ENCODE assay signal across 17 mouse cellular contexts in the genomic region with DNA sequence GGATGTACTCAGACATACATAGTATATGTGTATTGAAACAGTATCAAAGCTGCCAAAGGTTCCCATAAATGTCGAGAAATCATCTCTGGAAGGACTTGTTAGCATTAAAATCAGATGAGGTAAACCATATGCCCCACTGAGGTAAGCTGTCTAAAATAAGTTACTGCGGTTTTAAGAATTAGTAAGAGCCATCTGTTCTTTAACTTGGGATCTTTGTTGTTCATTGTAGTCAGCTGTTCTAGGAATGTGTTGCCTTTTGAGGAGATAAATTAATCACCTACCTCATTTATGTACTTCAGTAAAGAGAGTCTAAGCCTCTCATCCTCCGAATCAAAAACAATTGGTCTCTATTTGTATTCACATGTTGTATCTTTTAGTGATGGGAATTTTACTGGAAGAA.
DNase-seq lines count a peak whose midpoint lies in the region; ATAC-seq and TF ChIP-seq lines count a peak whose summit lies in the region.
"Had no signal": no experiment of that assay in that cellular context is flagged by ENCODE, and none has a peak within 500 bp of the region (broad histone marks: within the 10 kb centered on the region; RNA-seq: fewer than 3 reads in every experiment).

No protein-coding gene starts in this region.

- H3K36me3 ChIP-seq in hindbrain, embryonic 15.5 days: no peaks in the 10 kb centered on the region
- no peaks in the 10 kb centered on the region for H3K36me3 ChIP-seq in midbrain, postnatal 0 days (ENCODE audit: insufficient read depth, low read length)
- H3K36me3 ChIP-seq: embryonic facial prominence, embryonic 12.5 days; heart, embryonic 13.5 days; liver, embryonic 12.5 days; lung, embryonic 15.5 days had no signal

- H3K9me3 ChIP-seq in hindbrain, embryonic 15.5 days: no peaks in the 10 kb centered on the region
- H3K9me3 ChIP-seq in midbrain, postnatal 0 days (ENCODE audit: low read length): no peaks in the 10 kb centered on the region
- H3K9me3 ChIP-seq: embryonic facial prominence, embryonic 12.5 days; heart, embryonic 13.5 days; liver, embryonic 12.5 days; lung, embryonic 15.5 days had no signal

- ATAC-seq in hindbrain, embryonic 15.5 days (ENCODE audit: low FRiP score, low read depth): no peak
- no peak for ATAC-seq in midbrain, postnatal 0 days (ENCODE audit: low FRiP score)
- no peak for ATAC-seq in megakaryocyte-erythroid progenitor cell, adult 5-6 weeks (replicated peaks; ENCODE audit: low FRiP score, low TSS enrichment, poor library complexity, severe bottlenecking)

- H3K9ac ChIP-seq in hindbrain, embryonic 15.5 days: no peak overlapping the region
- no peak overlapping the region for H3K9ac ChIP-seq in midbrain, postnatal 0 days (replicated peaks; ENCODE audit: low read length, poor library complexity, severe bottlenecking)
- H3K9ac ChIP-seq: embryonic facial prominence, embryonic 12.5 days; heart, embryonic 13.5 days; liver, embryonic 12.5 days; lung, embryonic 15.5 days had no signal

- TF ChIP-seq CTCF in layer of hippocampus, adult 2 months (conservative IDR thresholded peaks at IDR 0.05): no peak
- TF ChIP-seq CTCF in brain, embryonic 14.5 days (IDR thresholded peaks at IDR 0.05; ENCODE audit: borderline replicate concordance, extremely low read depth, insufficient read depth, insufficient read length): no peak
- TF ChIP-seq CTCF in midbrain, postnatal 0 days (IDR thresholded peaks at IDR 0.05): no peak

- H3K27ac ChIP-seq in layer of hippocampus, adult 2 months: peak overlapping the region; percentile 98
- H3K27ac ChIP-seq in hindbrain, embryonic 15.5 days (replicated peaks): peak overlapping the region; percentile 86
- peak overlapping the region; percentile 77; the same call in 1 of the 2 replicates for H3K27ac ChIP-seq in midbrain, postnatal 0 days (ENCODE audit: low read depth, low read length)
- H3K27ac ChIP-seq: embryonic facial prominence, embryonic 12.5 days; gastrocnemius, adult 2 months; heart, embryonic 13.5 days; liver, embryonic 12.5 days; lung, embryonic 15.5 days had no signal

- no peaks in the 10 kb centered on the region for H3K27me3 ChIP-seq in hindbrain, embryonic 15.5 days
- no peaks in the 10 kb centered on the region for H3K27me3 ChIP-seq in midbrain, postnatal 0 days (ENCODE audit: insufficient read depth, low read length)
- H3K27me3 ChIP-seq: embryonic facial prominence, embryonic 12.5 days; heart, embryonic 13.5 days; liver, embryonic 12.5 days; lung, embryonic 15.5 days had no signal

- H3K4me3 ChIP-seq in layer of hippocampus, adult 2 months: no peak overlapping the region
- H3K4me3 ChIP-seq in hindbrain, embryonic 15.5 days: no peak overlapping the region
- no peak overlapping the region for H3K4me3 ChIP-seq in midbrain, postnatal 0 days (ENCODE audit: low read depth, low read length)
- H3K4me3 ChIP-seq: embryonic facial prominence, embryonic 12.5 days; gastrocnemius, adult 2 months; heart, embryonic 13.5 days; liver, embryonic 12.5 days; lung, embryonic 15.5 days had no signal

- WGBS in hindbrain, embryonic 15.5 days: 28% methylated on average over 3 of the region's 3 CpGs
- whole genome bisulfite sequencing in midbrain, postnatal 0 days: 29% methylated on average over 3 of the region's 3 CpGs

- DNase-seq in layer of hippocampus, adult 2 months (ENCODE audit: low spot score in 2 of 2): no peak
- DNase-seq in layer of hippocampus, postnatal 14 days (ENCODE audit: low spot score in 2 of 2): no peak
- peak; percentile 60 for DNase-seq in brain, embryonic 14.5 days (ENCODE audit: low read depth)
- DNase-seq in midbrain, postnatal 0 days (ENCODE audit: low spot score): no peak
- DNase-seq in lung, adult 18-20 months: no peak
- DNase-seq: adrenal gland, postnatal 25 days; cerebellum, adult 8-10 months; gastrocnemius, adult 2 months; heart, postnatal 4 days; kidney, adult 8-10 months; kidney, postnatal 36 days had no signal

- TF ChIP-seq POLR2A in brain, embryonic 14.5 days (IDR thresholded peaks at IDR 0.05; ENCODE audit: borderline replicate concordance, extremely low read depth, insufficient read depth, insufficient read length, poor library complexity, severe bottlenecking): no peak

- H3K4me2 ChIP-seq in hindbrain, embryonic 15.5 days: peak overlapping the region; percentile 24
- H3K4me2 ChIP-seq in midbrain, postnatal 0 days (ENCODE audit: low read depth, low read length, poor library complexity, severe bottlenecking): peak overlapping the region; percentile 36; the same call in 1 of the 2 replicates
- H3K4me2 ChIP-seq: embryonic facial prominence, embryonic 12.5 days; liver, embryonic 12.5 days; lung, embryonic 15.5 days had no signal

- H3K4me1 ChIP-seq in hindbrain, embryonic 15.5 days (replicated peaks): peaks cover 17% of the 10 kb centered on the region
- no peaks in the 10 kb centered on the region for H3K4me1 ChIP-seq in midbrain, postnatal 0 days (ENCODE audit: insufficient read depth, low read length)
- H3K4me1 ChIP-seq: embryonic facial prominence, embryonic 12.5 days; lung, embryonic 15.5 days had no signal
